Mouse (Mus musculus): Measurements from ENCODE around the gene Nrn1. TPM values are rescaled to one million over a fixed set of nuclear protein-coding genes. Genes with fewer than 3 reads are reported as not detected.

Gene Nrn1
- total RNA-seq, 2 experiments from 2014 or later = 293 to 318 TPM

DNA sequence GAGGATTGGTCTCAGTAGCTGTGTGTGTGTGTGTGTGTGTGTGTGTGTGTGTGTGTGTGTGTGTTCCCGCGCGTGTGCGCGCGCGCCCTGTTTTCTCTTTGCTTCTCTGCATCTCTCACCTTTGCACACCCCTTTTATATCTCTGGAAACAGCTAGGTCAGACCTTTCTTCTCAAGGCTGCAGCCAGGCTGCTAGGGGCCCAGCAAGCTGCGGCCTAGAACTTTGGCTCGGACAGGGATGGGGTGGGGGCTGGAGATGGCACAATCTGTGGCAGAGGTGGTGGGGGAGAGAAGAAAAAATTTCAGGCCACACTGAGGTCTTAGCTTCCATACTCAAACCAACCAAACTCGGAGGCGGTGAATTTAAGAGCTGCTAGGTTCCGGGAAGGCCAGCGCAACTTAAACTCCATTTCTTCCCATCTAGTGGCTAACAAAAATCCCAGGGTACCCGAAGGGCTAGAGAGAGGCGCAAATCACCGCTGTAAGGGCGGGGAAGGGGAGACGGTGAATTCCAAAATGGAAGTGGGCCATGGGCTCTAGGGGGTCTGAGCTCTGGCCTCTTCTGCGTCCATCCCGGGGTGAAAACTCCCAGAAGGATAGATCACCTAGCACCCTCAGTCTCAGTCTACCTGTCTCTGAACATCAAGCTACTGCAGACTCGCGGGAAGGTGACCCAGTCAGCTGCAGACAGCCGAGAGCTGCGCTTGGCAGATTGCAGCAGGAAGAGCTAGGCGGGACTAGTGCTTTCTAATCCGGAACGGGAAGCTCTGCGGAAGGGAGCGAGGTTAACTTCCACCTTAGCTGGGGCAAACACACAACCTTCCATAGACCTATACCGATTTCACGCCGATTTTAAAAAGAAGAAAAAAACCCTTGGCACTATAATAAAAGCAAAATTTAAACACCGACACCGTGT lies 3.7 kb downstream of the Nrn1 start:
- H3K27ac ChIP-seq = peak overlapping the region; percentile 96
- H3K4me3 ChIP-seq = peak overlapping the region; percentile 83
- TF ChIP-seq CTCF (conservative IDR thresholded peaks at IDR 0.05) = no peak
- peak; percentile 27 to 49 for DNase-seq (ENCODE audit: low spot score in 2 of 2)

- Histone ChIP-seq H3K4me3 (peak overlapping the region; percentile 46), H3K27ac (peak overlapping the region; percentile 88)
- no peak for TF ChIP-seq CTCF (conservative IDR thresholded peaks at IDR 0.05)
- DNase-seq (ENCODE audit: low spot score in 2 of 2) = no peak
Measured at GRCm38 (mm10) chr13:36730341-36730761, 4.6 kb downstream of the Nrn1 start.

- Histone ChIP-seq H3K4me3 (peak overlapping the region; percentile 46), H3K27ac (peak overlapping the region; percentile 88)
- DNase-seq (ENCODE audit: low spot score in 2 of 2) = peak in 1 of 2 experiments; percentile 21
- no peak for TF ChIP-seq CTCF (conservative IDR thresholded peaks at IDR 0.05)
Measured at GRCm38 (mm10) chr13:36729731-36730340, 5.1 kb downstream of the Nrn1 start.

GRCm38 (mm10) chr13:36728509-36728908 lies 6.4 kb downstream of the Nrn1 start:
- H3K4me3 ChIP-seq = peak overlapping the region; percentile 37; the same call in 1 of the 2 replicates
- DNase-seq (ENCODE audit: low spot score in 2 of 2) = no peak
- peak overlapping the region; percentile 77; the same call in 1 of the 2 replicates for H3K27ac ChIP-seq
- no peak for TF ChIP-seq CTCF (conservative IDR thresholded peaks at IDR 0.05)

DNA sequence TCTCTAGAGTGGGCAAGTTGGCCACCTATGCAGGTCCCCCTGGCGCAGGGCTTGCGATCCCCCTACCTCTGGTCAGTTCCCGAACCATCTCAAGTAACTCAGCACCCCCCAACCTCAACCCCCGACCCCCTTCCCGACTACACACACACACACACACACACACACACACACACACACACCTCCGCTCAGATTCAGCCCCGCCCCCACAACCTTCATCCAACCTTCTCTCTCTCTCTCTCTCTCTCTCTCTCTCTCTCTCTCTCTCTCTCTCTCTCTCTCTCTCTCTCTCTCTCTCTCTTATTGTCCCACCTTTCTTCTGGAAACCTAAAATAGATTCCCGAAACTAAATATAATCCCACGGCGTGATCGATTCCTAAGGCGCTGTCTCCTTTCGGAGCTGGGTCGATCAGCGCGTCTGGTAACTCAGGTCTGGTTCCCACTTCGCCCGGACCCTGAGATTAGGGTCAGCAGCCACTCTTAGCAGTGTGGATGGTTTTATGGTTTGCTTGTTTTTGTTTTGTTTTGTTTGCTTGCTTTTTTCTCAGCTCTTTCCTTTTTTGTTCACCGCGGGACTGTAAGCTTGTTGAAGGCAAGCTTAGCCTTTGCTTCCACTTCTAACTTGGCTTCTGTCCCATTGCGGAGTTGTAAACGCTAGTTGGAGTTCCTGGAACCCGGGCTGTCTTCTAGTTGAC lies 7.0 kb downstream of the Nrn1 start:
- DNase-seq (ENCODE audit: low spot score in 2 of 2) = peak in 1 of 2 experiments; percentile 14
- TF ChIP-seq CTCF (conservative IDR thresholded peaks at IDR 0.05) = no peak
- Histone ChIP-seq H3K4me3 (peak overlapping the region; percentile 56), H3K27ac (peak overlapping the region; percentile 90)

DNA sequence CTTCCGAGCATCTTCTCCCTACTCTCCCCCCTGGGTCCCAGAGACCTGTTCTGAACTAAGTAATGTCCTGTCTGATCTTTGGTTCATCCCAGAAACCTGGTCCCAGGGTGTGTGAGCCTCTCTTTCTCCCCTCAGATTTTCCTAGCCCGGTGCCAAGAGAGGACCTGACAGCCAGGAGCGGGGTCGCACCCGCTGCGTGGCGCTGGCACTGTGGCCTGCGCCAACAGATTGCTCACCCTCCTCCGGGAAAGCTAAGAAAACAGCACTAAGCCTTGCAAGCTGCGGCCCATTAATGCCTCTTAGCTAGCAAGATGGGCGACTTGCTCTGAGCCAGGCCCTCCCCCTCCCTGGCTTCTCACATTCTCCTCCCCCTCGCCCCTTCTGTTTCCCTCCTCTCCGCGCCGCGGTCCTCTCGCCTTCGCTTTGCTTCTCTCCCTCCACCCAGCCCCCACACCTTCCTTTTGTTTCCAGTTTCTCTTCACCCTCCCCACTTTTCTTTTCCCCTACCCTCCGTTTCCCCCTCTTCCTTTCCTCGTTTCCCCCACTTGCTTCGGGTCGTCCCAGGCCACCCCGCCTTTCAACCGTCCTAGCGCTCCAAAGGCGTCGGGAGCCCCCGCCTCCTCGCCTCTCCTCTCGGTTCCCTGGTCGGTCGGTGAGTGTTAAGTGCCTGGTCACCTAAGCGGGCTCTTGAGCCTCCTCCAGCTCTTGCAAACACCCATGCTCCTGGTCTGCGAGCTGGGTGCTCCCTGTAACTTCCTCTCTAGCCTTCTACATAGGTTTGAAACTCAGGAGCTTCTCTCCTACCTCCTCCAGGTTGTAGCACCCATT lies 7.8 kb downstream of the Nrn1 start:
- peak overlapping the region; percentile 56 for H3K4me3 ChIP-seq
- peak; percentile 71 to 76 for DNase-seq (ENCODE audit: low spot score in 2 of 2)
- TF ChIP-seq CTCF (conservative IDR thresholded peaks at IDR 0.05) = no peak
- H3K27ac ChIP-seq = peak overlapping the region; percentile 90

- Histone ChIP-seq H3K4me3 (peak overlapping the region; percentile 56), H3K27ac (peak overlapping the region; percentile 90)
- peak in 1 of 2 experiments; percentile 35 for DNase-seq (ENCODE audit: low spot score in 2 of 2)
- TF ChIP-seq CTCF (conservative IDR thresholded peaks at IDR 0.05) = no peak
Measured at GRCm38 (mm10) chr13:36726551-36726950, 8.4 kb downstream of the Nrn1 start.

GRCm38 (mm10) chr13:36725881-36726280 lies 9.1 kb downstream of the Nrn1 start:
- TF ChIP-seq CTCF (conservative IDR thresholded peaks at IDR 0.05) = no peak
- Histone ChIP-seq H3K4me3 (no peak overlapping the region), H3K27ac (peak overlapping the region; percentile 90)
- DNase-seq (ENCODE audit: low spot score in 2 of 2) = peak in 1 of 2 experiments; percentile 10

GRCm38 (mm10) chr13:36724533-36725470 lies 10.1 kb downstream of the Nrn1 start:
- Histone ChIP-seq H3K4me3 (peak overlapping the region; percentile 43), H3K27ac (peak overlapping the region; percentile 84)
- DNase-seq (ENCODE audit: low spot score in 2 of 2) = peak; percentile 53 to 69
- no peak for TF ChIP-seq CTCF (conservative IDR thresholded peaks at IDR 0.05)

DNA sequence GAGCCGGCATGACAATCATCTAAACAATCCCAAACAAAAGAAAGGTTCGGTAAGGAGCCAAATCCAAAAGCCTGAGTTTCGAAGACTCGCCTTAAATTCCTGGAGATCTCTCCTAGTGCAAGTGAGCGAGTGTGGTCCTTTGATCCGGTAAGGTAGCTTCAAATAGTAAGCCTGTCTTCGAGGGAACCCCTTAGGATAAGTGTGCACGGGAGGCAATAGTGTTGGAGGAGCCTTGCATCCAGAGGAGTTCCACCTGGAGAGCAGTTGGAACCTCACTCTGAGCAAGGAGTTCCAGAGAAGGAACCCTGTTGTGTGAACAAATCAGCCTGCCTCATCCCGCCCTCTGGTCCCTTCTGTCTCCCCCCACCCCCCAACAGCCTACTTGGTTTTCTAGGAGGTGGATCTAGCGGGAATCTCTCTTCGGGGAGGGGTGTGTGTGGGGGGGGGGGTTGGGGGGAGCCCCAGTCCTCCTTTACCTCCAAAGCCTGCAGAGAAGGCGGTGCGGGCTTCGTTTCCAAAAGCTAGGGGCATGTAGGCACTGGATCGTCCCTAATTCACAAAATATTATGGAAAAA lies 11.1 kb downstream of the Nrn1 start:
- TF ChIP-seq CTCF (conservative IDR thresholded peaks at IDR 0.05) = no peak
- peak overlapping the region; percentile 43 for H3K4me3 ChIP-seq
- peak in 1 of 2 experiments; percentile 11 for DNase-seq (ENCODE audit: low spot score in 2 of 2)
- peak overlapping the region; percentile 84 for H3K27ac ChIP-seq

GRCm38 (mm10) chr13:36722309-36722708 lies 12.6 kb downstream of the Nrn1 start:
- Histone ChIP-seq H3K27ac (no peak overlapping the region), H3K4me3 (no peak overlapping the region)
- no peak for DNase-seq (ENCODE audit: low spot score in 2 of 2)
- no peak for TF ChIP-seq CTCF (conservative IDR thresholded peaks at IDR 0.05)
